Mouse (Mus musculus): ENCODE results near the gene Ap2a1. TPM values are rescaled to one million over a fixed set of nuclear protein-coding genes. Genes with fewer than 3 reads are reported as not detected.

Ap2a1 gene
- polyA plus RNA-seq, 1 experiment from 2014 or later = 70.1 TPM

DNA sequence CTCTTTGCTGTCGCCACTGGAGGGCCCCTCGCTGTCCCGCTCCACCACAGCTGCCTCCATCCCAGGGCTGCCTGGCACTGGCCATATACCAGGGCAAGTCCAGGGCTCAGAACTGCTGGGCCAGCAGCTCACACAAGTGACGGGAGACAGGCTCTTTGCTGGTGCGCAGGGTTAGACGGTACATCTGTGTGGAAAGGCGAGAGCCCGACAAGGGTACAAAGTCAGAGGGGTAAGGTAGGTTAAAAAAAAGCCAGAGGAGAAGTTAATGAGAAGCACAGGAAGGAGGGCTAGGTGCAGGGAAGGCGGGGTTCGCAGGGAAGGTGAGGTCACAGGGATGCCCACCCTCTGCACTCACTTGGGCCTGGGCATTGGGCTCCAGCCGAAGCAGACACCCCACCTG lies 28.7 kb downstream of the Ap2a1 start:
- Histone ChIP-seq H3K4me2 (ENCODE audit: low read depth, low read length) (no peak overlapping the region), H3K9ac (replicated peaks; ENCODE audit: low read length) (peak overlapping the region; percentile 14; the same call in 1 of the 2 replicates), H3K36me3 (replicated peaks; ENCODE audit: control insufficient read depth, insufficient read depth, low read depth, low read length) (peaks cover 6% of the 10 kb centered on the region), H3K9me3 (replicated peaks; ENCODE audit: control insufficient read depth, low read length) (no peaks in the 10 kb centered on the region), H3K4me3 (ENCODE audit: low read depth, low read length) (no peak overlapping the region), H3K4me1 (ENCODE audit: control insufficient read depth, insufficient read depth, low read length) (peaks cover 4% of the 10 kb centered on the region; the same call in 1 of the 2 replicates), H3K27me3 (ENCODE audit: control insufficient read depth, insufficient read depth, low read length) (no peaks in the 10 kb centered on the region), H3K27ac (replicated peaks; ENCODE audit: low read depth, low read length) (no peak overlapping the region)
- DNase-seq (ENCODE audit: low spot score) = no peak
- 89% methylated on average over 11 of the region's 11 CpGs for WGBS
- no peak for ATAC-seq (replicated peaks; ENCODE audit: insufficient number of reproducible peaks, low FRiP score, low TSS enrichment, low read depth)

DNA sequence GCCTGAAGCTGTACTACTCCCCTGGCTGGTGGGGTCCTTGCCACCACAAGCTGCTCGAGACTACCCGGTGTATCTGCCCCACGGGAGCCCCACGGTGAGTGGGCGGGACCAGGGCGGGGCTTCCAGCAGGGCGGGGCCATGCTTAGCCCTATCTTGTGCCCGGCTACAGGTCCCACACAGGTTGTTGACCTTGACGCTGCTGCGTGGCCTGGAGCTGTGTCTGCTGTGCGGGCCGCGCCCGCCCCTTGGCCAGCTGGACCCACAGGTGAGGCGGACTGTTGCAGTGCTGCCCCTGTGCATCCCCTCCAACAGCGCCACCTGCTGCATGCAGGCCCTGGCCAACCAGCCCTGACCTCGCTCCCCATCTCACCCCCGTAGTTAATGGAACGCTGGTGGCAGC lies 30.7 kb downstream of the Ap2a1 start:
- no peak overlapping the region for H3K27ac ChIP-seq (replicated peaks; ENCODE audit: low read depth, low read length)
- no peak overlapping the region; the same call in 1 of the 2 replicates for H3K9ac ChIP-seq (replicated peaks; ENCODE audit: low read length)
- peaks cover 4% of the 10 kb centered on the region; the same call in 1 of the 2 replicates for H3K4me1 ChIP-seq (ENCODE audit: control insufficient read depth, insufficient read depth, low read length)
- ATAC-seq (replicated peaks; ENCODE audit: insufficient number of reproducible peaks, low FRiP score, low TSS enrichment, low read depth) = no peak
- no peak overlapping the region for H3K4me3 ChIP-seq (ENCODE audit: low read depth, low read length)
- 32% methylated on average over 19 of the region's 19 CpGs for WGBS
- peaks cover under 1% of the 10 kb centered on the region for H3K36me3 ChIP-seq (replicated peaks; ENCODE audit: control insufficient read depth, insufficient read depth, low read depth, low read length)
- H3K27me3 ChIP-seq (ENCODE audit: control insufficient read depth, insufficient read depth, low read length) = no peaks in the 10 kb centered on the region
- no peak for DNase-seq (ENCODE audit: low spot score)
- no peak overlapping the region for H3K4me2 ChIP-seq (ENCODE audit: low read depth, low read length)
- no peaks in the 10 kb centered on the region for H3K9me3 ChIP-seq (replicated peaks; ENCODE audit: control insufficient read depth, low read length)

- H3K27me3 ChIP-seq (ENCODE audit: control insufficient read depth, insufficient read depth, low read length) = no peaks in the 10 kb centered on the region
- H3K4me2 ChIP-seq (ENCODE audit: low read depth, low read length) = peak overlapping the region; percentile 59
- no peaks in the 10 kb centered on the region; the same call in 1 of the 2 replicates for H3K36me3 ChIP-seq (replicated peaks; ENCODE audit: control insufficient read depth, insufficient read depth, low read depth, low read length)
- 0 out of 2 replicates have a peak overlapping the region, but pooled peaks have one; percentile 63 for H3K27ac ChIP-seq (replicated peaks; ENCODE audit: low read depth, low read length)
- peak overlapping the region; percentile 38 for H3K4me3 ChIP-seq (ENCODE audit: low read depth, low read length)
- DNase-seq (ENCODE audit: low spot score) (peak; percentile 17), ATAC-seq (replicated peaks; ENCODE audit: insufficient number of reproducible peaks, low FRiP score, low TSS enrichment, low read depth) (no peak)
- no peaks in the 10 kb centered on the region for H3K9me3 ChIP-seq (replicated peaks; ENCODE audit: control insufficient read depth, low read length)
- 37% methylated on average over 10 of the region's 10 CpGs for WGBS
- peak overlapping the region; percentile 72 for H3K9ac ChIP-seq (replicated peaks; ENCODE audit: low read length)
- H3K4me1 ChIP-seq (ENCODE audit: control insufficient read depth, insufficient read depth, low read length) = peaks cover 4% of the 10 kb centered on the region; the same call in 1 of the 2 replicates
Measured at GRCm38 (mm10) chr7:44896499-44896898, 32.8 kb downstream of the Ap2a1 start.

DNA sequence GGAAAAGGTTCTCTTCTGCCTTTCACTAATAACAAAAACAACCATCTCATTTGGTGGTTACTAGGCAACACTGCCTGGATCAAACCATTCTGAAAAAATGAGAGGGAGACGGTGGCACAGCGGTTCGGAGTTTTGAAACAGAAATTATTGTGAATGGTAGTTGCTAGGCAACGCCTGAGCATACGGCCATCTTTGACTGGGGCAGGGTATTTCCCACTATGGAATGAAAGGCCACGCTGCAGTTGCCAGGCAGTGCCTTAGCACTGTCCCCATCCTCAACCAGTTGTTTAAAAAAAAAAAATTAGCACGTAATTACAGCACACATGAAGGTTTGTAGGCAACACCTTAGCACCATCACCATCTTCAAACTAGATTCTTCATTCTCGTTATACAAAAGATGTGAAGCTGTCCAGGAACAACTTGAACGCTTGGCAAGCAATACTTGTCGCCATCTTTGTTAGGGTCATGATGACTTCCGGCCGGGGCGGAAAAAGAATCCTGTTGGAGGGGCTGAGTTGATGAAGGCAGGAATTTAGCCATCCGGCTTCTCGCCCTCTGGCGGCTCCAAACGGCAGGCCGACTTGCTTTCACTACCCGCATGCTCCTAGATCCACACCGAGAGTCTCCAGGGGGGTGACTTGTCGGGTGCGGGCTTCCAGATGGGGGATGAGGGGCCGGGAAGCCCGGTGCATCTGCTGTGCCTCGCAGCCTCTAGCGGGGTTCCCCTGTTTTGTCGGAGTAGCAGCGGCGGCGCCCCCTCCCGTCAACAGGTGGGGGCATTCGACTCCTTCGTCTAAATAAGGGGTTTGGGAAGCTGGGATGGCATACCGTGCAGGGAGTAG lies 33.5 kb downstream of the Ap2a1 start, which contains the start of gene Fuz:
Gene Fuz, plus strand, starts transcription at position 487 of the 842 bp plus-strand sequence.
- Histone ChIP-seq H3K4me3 (ENCODE audit: low read depth, low read length) (peak within 1 kb of the TSS; percentile 38), H3K4me1 (ENCODE audit: control insufficient read depth, insufficient read depth, low read length) (peaks cover 4% of the 10 kb centered on the region; the same call in 1 of the 2 replicates)
- WGBS = under 1% methylated on average over 34 of the region's 34 CpGs

DNA sequence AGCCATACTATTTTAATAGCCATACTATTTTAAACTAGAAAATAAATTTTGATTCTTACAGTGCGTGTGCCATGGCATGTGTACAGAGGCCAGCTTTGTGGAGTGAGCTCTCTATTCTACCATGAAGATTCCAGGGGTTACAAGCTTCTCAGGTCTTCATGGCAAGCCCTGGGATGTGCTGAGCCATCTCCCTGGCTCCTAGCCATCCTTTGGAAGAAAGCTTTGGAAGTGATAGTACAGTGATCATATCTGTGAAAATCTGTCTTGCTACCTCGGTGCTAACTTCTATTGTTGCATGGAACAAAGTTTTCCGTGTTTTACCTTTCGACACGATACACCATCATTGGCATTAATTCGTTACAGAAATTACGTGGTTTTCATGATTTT lies 34.1 kb downstream of the Ap2a1 start:
- no peak for DNase-seq (ENCODE audit: low spot score)
- WGBS = 69% methylated on average over 7 of the region's 7 CpGs
- Histone ChIP-seq H3K27me3 (ENCODE audit: control insufficient read depth, insufficient read depth, low read length) (no peaks in the 10 kb centered on the region), H3K4me3 (ENCODE audit: low read depth, low read length) (no peak overlapping the region), H3K9ac (replicated peaks; ENCODE audit: low read length) (no peak overlapping the region), H3K36me3 (replicated peaks; ENCODE audit: control insufficient read depth, insufficient read depth, low read depth, low read length) (no peaks in the 10 kb centered on the region; the same call in 1 of the 2 replicates), H3K4me1 (ENCODE audit: control insufficient read depth, insufficient read depth, low read length) (peaks cover 4% of the 10 kb centered on the region; the same call in 1 of the 2 replicates), H3K4me2 (ENCODE audit: low read depth, low read length) (peak overlapping the region; percentile 8; the same call in 1 of the 2 replicates), H3K27ac (replicated peaks; ENCODE audit: low read depth, low read length) (no peak overlapping the region), H3K9me3 (replicated peaks; ENCODE audit: control insufficient read depth, low read length) (no peaks in the 10 kb centered on the region)
- ATAC-seq (replicated peaks; ENCODE audit: insufficient number of reproducible peaks, low FRiP score, low TSS enrichment, low read depth) = no peak

More for the DNA sequence above, 33.5 kb downstream of the Ap2a1 start, which contains the start of gene Fuz:
- Histone ChIP-seq H3K9ac (replicated peaks; ENCODE audit: low read length) (peak within 1 kb of the TSS; percentile 72), H3K9me3 (replicated peaks; ENCODE audit: control insufficient read depth, low read length) (no peaks in the 10 kb centered on the region), H3K27me3 (ENCODE audit: control insufficient read depth, insufficient read depth, low read length) (no peaks in the 10 kb centered on the region), H3K4me2 (ENCODE audit: low read depth, low read length) (peak within 1 kb of the TSS; percentile 59), H3K36me3 (replicated peaks; ENCODE audit: control insufficient read depth, insufficient read depth, low read depth, low read length) (no peaks in the 10 kb centered on the region; the same call in 1 of the 2 replicates), H3K27ac (replicated peaks; ENCODE audit: low read depth, low read length) (peak within 1 kb of the TSS; percentile 63)
- ATAC-seq (replicated peaks; ENCODE audit: insufficient number of reproducible peaks, low FRiP score, low TSS enrichment, low read depth) (peak; percentile 48; the same call in 1 of the 2 replicates), DNase-seq (ENCODE audit: low spot score) (peak; percentile 96)

DNA sequence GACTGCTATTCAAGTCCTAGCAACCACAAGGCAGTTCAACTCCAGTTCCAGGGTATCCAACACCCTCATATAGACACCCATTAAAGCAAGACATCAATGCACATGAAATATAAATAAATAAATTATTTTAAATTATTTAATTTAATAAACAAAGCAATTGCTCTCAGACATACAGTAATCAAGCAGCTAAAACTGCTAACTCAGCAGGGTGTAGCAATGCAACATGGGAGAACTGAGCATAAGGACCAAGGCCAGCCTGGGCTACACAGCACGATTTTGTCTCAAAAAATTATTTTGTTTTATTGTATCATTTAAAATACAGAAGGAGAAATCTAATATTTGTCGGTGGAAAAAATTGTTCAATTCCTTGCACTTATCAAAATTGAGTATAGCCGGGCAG lies 35.1 kb downstream of the Ap2a1 start:
- Histone ChIP-seq H3K4me3 (ENCODE audit: low read depth, low read length) (no peak overlapping the region), H3K36me3 (replicated peaks; ENCODE audit: control insufficient read depth, insufficient read depth, low read depth, low read length) (no peaks in the 10 kb centered on the region; the same call in 1 of the 2 replicates), H3K9me3 (replicated peaks; ENCODE audit: control insufficient read depth, low read length) (no peaks in the 10 kb centered on the region), H3K4me1 (ENCODE audit: control insufficient read depth, insufficient read depth, low read length) (peaks cover 4% of the 10 kb centered on the region; the same call in 1 of the 2 replicates), H3K9ac (replicated peaks; ENCODE audit: low read length) (no peak overlapping the region), H3K27me3 (ENCODE audit: control insufficient read depth, insufficient read depth, low read length) (no peaks in the 10 kb centered on the region), H3K4me2 (ENCODE audit: low read depth, low read length) (no peak overlapping the region), H3K27ac (replicated peaks; ENCODE audit: low read depth, low read length) (no peak overlapping the region)
- 83% methylated on average over 3 of the region's 3 CpGs for WGBS
- ATAC-seq (replicated peaks; ENCODE audit: insufficient number of reproducible peaks, low FRiP score, low TSS enrichment, low read depth) (no peak), DNase-seq (ENCODE audit: low spot score) (no peak)

GRCm38 (mm10) chr7:44893197-44893596 lies 36.1 kb downstream of the Ap2a1 start:
- H3K9me3 ChIP-seq (replicated peaks; ENCODE audit: control insufficient read depth, low read length) = no peaks in the 10 kb centered on the region
- no peak overlapping the region for H3K4me2 ChIP-seq (ENCODE audit: low read depth, low read length)
- peaks cover 4% of the 10 kb centered on the region for H3K36me3 ChIP-seq (replicated peaks; ENCODE audit: control insufficient read depth, insufficient read depth, low read depth, low read length)
- DNase-seq (ENCODE audit: low spot score) (peak; percentile 8), ATAC-seq (replicated peaks; ENCODE audit: insufficient number of reproducible peaks, low FRiP score, low TSS enrichment, low read depth) (no peak)
- no peaks in the 10 kb centered on the region for H3K27me3 ChIP-seq (ENCODE audit: control insufficient read depth, insufficient read depth, low read length)
- WGBS = 29% methylated on average over 8 of the region's 8 CpGs
- no peak overlapping the region for H3K9ac ChIP-seq (replicated peaks; ENCODE audit: low read length)
- 0 out of 2 replicates have a peak overlapping the region, but pooled peaks have one; percentile 48 for H3K27ac ChIP-seq (replicated peaks; ENCODE audit: low read depth, low read length)
- peaks cover 4% of the 10 kb centered on the region; the same call in 1 of the 2 replicates for H3K4me1 ChIP-seq (ENCODE audit: control insufficient read depth, insufficient read depth, low read length)
- no peak overlapping the region for H3K4me3 ChIP-seq (ENCODE audit: low read depth, low read length)

All from embryonic facial prominence, embryonic 11.5 days (tissue).